Mouse (Mus musculus) liver, adult 2 months (tissue): ENCODE data around the gene Cenpc1. TPM values are rescaled to one million over a fixed set of nuclear protein-coding genes. Genes with fewer than 3 reads are reported as not detected.

Experiments used
- DNase-seq: peaks from one replicate; pipeline ENCODE4 v3.0.0-alpha.2; 2011; ENCODE audit warnings: low read depth, low spot score; ENCODE audit errors: extremely low read depth
- H3K27ac ChIP-seq: fragments of 200-500 bp; replicated peaks from 2 replicates; pipeline ENCODE4 v1.5.1; 2012; ENCODE audit warnings: low read depth, mild to moderate bottlenecking, control low read depth, inconsistent platforms, low read length; ENCODE audit not compliant: insufficient read depth
- H3K27me3 ChIP-seq: fragments of 200-500 bp; 2 replicates; pipeline ENCODE4 v1.6.1; 2012; ENCODE audit warnings: mild to moderate bottlenecking, moderate library complexity, low read length, inconsistent platforms; ENCODE audit not compliant: control insufficient read depth, insufficient read depth
- H3K36me3 ChIP-seq: fragments of 200-500 bp; 2 replicates; pipeline ENCODE4 v1.6.1; 2012; ENCODE audit warnings: low read length, inconsistent platforms; ENCODE audit not compliant: control insufficient read depth, insufficient read depth
- H3K4me1 ChIP-seq: fragments of 200-500 bp; 2 replicates; pipeline ENCODE4 v1.6.1; 2011; ENCODE audit warnings: low read length; ENCODE audit not compliant: control insufficient read depth, insufficient read depth
- H3K4me3 ChIP-seq: fragments of 200-500 bp; 2 replicates; pipeline ENCODE4 v1.5.1; 2011; ENCODE audit warnings: low read depth, mild to moderate bottlenecking, control low read depth, low read length, moderate library complexity; ENCODE audit not compliant: insufficient read depth
- H3K79me2 ChIP-seq: fragments of 200-500 bp; 2 replicates; pipeline ENCODE4 v1.6.1; 2012; ENCODE audit warnings: inconsistent platforms, mild to moderate bottlenecking, low read length, moderate library complexity; ENCODE audit not compliant: control insufficient read depth, insufficient read depth
- H3K9ac ChIP-seq: fragments of 200-500 bp; 2 replicates; pipeline ENCODE4 v1.6.1; 2012; ENCODE audit warnings: low read depth, mild to moderate bottlenecking, control low read depth, inconsistent platforms, low read length
- CTCF ChIP-seq: fragments of 200-500 bp; IDR thresholded peaks from 2 replicates; pipeline ENCODE4 v1.5.1; 2011; ENCODE audit warnings: low read depth, low read length, control low read depth
- POLR2A ChIP-seq: fragments of 200-500 bp; IDR thresholded peaks from 2 replicates; pipeline ENCODE4 v1.6.1; 2011; ENCODE audit warnings: low read length, control low read depth; ENCODE audit not compliant: insufficient read depth; ENCODE audit errors: extremely low read depth
- WGBS: fragments of 180-500 bp; shearing (Covaris S2); methylation state at CpG from one replicate; pipeline ENCODE4 v1.1.7; 2018; 5-methylcytosine and 5-hydroxymethylcytosine counted together
- polyA plus RNA-seq: library from polyadenylated mRNA; depleted of rRNA; stranded (reverse); fragments of >200 nt; gene quantifications from 2 replicates; pipeline ENCODE4 v1.2.3, GENCODE M21; 2012
- total RNA-seq: library from RNA; depleted of rRNA; stranded (reverse); fragments of >200 nt; gene quantifications from 2 replicates; pipeline ENCODE4 v1.2.3, GENCODE M21; 2014

Cenpc1 gene
- total and polyA plus RNA-seq, 2 experiments, result 1.1 to 3.2 TPM

DNA sequence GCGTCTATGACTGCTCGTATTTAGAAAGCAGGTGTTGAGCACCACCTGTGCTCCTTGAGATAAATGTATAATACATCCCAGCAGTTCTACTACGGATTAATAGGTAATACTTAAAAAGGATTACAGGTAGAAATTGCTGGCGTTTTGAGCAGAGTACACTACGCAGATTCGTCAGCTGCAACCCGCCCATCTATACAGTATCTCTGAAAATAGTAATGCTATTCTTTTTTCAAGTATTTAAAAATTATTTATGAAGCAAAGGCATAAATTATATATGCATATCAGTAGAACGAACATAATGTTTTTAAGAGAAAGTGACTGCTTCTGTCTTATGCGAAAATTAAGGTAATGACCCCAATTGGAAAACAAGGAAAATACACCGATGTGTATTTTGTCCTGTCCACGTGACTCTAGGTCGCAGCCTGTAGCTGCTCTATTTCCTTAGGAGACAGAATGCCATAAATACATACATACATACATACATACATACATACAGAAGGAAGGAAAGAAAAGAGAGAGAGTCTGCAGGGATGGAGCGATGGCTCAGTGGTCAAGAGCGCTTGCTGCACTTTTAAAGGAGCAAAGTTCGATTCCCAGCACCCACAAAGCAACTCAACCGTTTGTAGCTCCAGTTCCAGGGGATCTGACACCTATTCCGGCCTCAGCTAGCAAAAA lies 630 bp upstream of the Cenpc1 start:
- TF ChIP-seq CTCF, result no peak
- TF ChIP-seq POLR2A, result no peak
- Histone ChIP-seq H3K79me2 (no peaks in the 10 kb centered on the region), H3K4me1 (peaks cover 4% of the 10 kb centered on the region; the same call in 1 of the 2 replicates), H3K27ac (peak overlapping the region; percentile 36), H3K27me3 (no peaks in the 10 kb centered on the region), H3K4me3 (peak overlapping the region; percentile 42), H3K9ac (peak overlapping the region; percentile 39), H3K36me3 (no peaks in the 10 kb centered on the region)
- DNase-seq, result peak; percentile 65
- under 1% methylated on average over 17 of the region's 17 CpGs for WGBS

GRCm38 (mm10) chr5:86063501-86063900 lies 1.9 kb downstream of the Cenpc1 start:
- Histone ChIP-seq H3K27me3 (no peaks in the 10 kb centered on the region), H3K79me2 (no peaks in the 10 kb centered on the region), H3K9ac (no peak overlapping the region), H3K27ac (no peak overlapping the region), H3K36me3 (no peaks in the 10 kb centered on the region), H3K4me1 (peaks cover 4% of the 10 kb centered on the region; the same call in 1 of the 2 replicates), H3K4me3 (no peak overlapping the region)
- DNase-seq, result no peak
- WGBS, result 94% methylated on average over 1 of the region's 1 CpGs
- TF ChIP-seq CTCF, result no peak
- no peak for TF ChIP-seq POLR2A

- H3K79me2 ChIP-seq, result no peaks in the 10 kb centered on the region
- DNase-seq, result no peak
- 95% methylated on average over 2 of the region's 2 CpGs for WGBS
- H3K27ac ChIP-seq, result no peak overlapping the region
- peaks cover 24% of the 10 kb centered on the region for H3K36me3 ChIP-seq
- no peak overlapping the region for H3K4me3 ChIP-seq
- H3K4me1 ChIP-seq, result no peaks in the 10 kb centered on the region
- no peaks in the 10 kb centered on the region for H3K27me3 ChIP-seq
- H3K9ac ChIP-seq, result no peak overlapping the region
- TF ChIP-seq CTCF (no peak), POLR2A (no peak)
Measured at GRCm38 (mm10) chr5:86029820-86030219, 35.6 kb downstream of the Cenpc1 start.

- no peak overlapping the region for H3K27ac ChIP-seq
- no peaks in the 10 kb centered on the region for H3K36me3 ChIP-seq
- no peak for DNase-seq
- no peak overlapping the region for H3K4me3 ChIP-seq
- H3K9ac ChIP-seq, result no peak overlapping the region
- no peaks in the 10 kb centered on the region for H3K27me3 ChIP-seq
- no peak for TF ChIP-seq POLR2A
- TF ChIP-seq CTCF, result no peak
- 82% methylated on average over 6 of the region's 6 CpGs for WGBS
- H3K79me2 ChIP-seq, result no peaks in the 10 kb centered on the region
- no peaks in the 10 kb centered on the region for H3K4me1 ChIP-seq
Measured at GRCm38 (mm10) chr5:85996545-85997510, 68.6 kb downstream of the Cenpc1 start.

DNA sequence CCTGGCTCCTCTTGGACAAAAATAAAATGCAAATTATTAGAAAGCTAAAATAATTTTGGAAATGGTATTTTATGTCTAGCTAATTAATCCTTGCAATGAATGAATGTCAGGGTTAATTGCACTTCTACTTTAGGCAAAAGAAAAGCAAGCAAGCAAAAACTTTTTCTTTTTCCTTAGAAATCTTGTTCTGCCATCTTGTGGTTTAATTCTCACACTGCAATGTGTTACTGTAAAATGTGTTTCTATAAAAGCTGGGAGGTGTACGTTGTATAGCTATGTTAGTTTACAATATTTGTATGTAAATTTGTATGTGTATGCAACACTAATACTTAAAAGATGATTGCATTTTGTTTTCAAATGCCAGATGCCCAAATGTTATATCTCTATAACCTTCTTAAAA lies 70.8 kb downstream of the Cenpc1 start:
- Histone ChIP-seq H3K4me3 (no peak overlapping the region), H3K79me2 (no peaks in the 10 kb centered on the region), H3K36me3 (no peaks in the 10 kb centered on the region), H3K4me1 (no peaks in the 10 kb centered on the region), H3K27ac (no peak overlapping the region), H3K9ac (no peak overlapping the region), H3K27me3 (no peaks in the 10 kb centered on the region)
- no peak for DNase-seq
- WGBS, result 59% methylated on average over 1 of the region's 1 CpGs
- no peak for TF ChIP-seq CTCF
- TF ChIP-seq POLR2A, result no peak
